Mouse (Mus musculus): ENCODE results near the gene Psmb8.

- TF ChIP-seq CTCF (conservative IDR thresholded peaks at IDR 0.05; ENCODE audit: low read length) (no peak), POU5F1 (IDR thresholded peaks at IDR 0.05; ENCODE audit: borderline replicate concordance, low read length) (no peak), NANOG (IDR thresholded peaks at IDR 0.05; ENCODE audit: borderline replicate concordance, low read length) (no peak)
Measured at GRCm38 (mm10) chr17:34206731-34207130, 9.2 kb downstream of the Psmb8 start.
